Mouse (Mus musculus) stomach, embryonic 16.5 days (tissue): Measurements from ENCODE around the gene Strn3. TPM values are rescaled to one million over a fixed set of nuclear protein-coding genes. Genes with fewer than 3 reads are reported as not detected.
"Not testable (repeated sequence)": the region's sequence is repeated elsewhere in the genome, so short reads cannot be mapped to it uniquely, and the experiment has no call there.

ENCODE experiments used
- ATAC-seq: fragments of 200-750 bp; cut with Nextera tagmentation; 2 replicates; pipeline ENCODE4 v1.8.0; 2017; ENCODE audit warnings: moderate number of reproducible peaks, moderate TSS enrichment; ENCODE audit not compliant: insufficient read depth, low FRiP score
- H3K27ac ChIP-seq: fragments of 300-500 bp; sonication (generic); 2 replicates; pipeline ENCODE4 v1.5.1; 2014; ENCODE audit warnings: low read length
- H3K27me3 ChIP-seq: fragments of 300-500 bp; sonication (generic); 2 replicates; pipeline ENCODE4 v1.6.1; 2014; ENCODE audit warnings: low read length, control low read depth, mixed read lengths; ENCODE audit not compliant: control insufficient read depth, insufficient read depth
- H3K36me3 ChIP-seq: fragments of 300-500 bp; sonication (generic); 2 replicates; pipeline ENCODE4 v1.6.1; 2014; ENCODE audit warnings: low read length; ENCODE audit not compliant: control insufficient read depth, insufficient read depth
- H3K4me1 ChIP-seq: fragments of 300-500 bp; sonication (generic); 2 replicates; pipeline ENCODE4 v1.6.1; 2014; ENCODE audit warnings: low read length, control low read depth, mixed read lengths; ENCODE audit not compliant: control insufficient read depth, insufficient read depth
- H3K4me2 ChIP-seq: fragments of 300-500 bp; sonication (generic); 2 replicates; pipeline ENCODE4 v1.6.1; 2014; ENCODE audit warnings: low read depth, low read length, mixed read lengths
- H3K4me3 ChIP-seq: fragments of 300-500 bp; sonication (generic); replicated peaks from 2 replicates; pipeline ENCODE4 v1.5.1; 2014; ENCODE audit warnings: mild to moderate bottlenecking, low read length
- H3K9ac ChIP-seq: fragments of 300-500 bp; sonication (generic); 2 replicates; pipeline ENCODE4 v1.6.1; 2014; ENCODE audit warnings: low read length
- H3K9me3 ChIP-seq: fragments of 300-500 bp; sonication (generic); replicated peaks from 2 replicates; pipeline ENCODE4 v1.6.1; 2016; ENCODE audit warnings: low read length, control low read depth; ENCODE audit not compliant: control insufficient read depth
- WGBS: fragments of 180-500 bp; shearing (Covaris S2); extraction: QIAGEN DNeasy Blood & Tissue Kit; methylation state at CpG from one replicate; pipeline ENCODE4 v1.1.7; 2014; 5-methylcytosine and 5-hydroxymethylcytosine counted together
- polyA plus RNA-seq: library from polyadenylated mRNA; unstranded; fragments of >200 nt; fragmentation: Nextera tagmentation; extraction: Ambion mirVana; gene quantifications from 2 replicates; pipeline ENCODE4 v1.2.1, GENCODE M21; 2015

The Strn3 gene
- polyA plus RNA-seq, 1 experiment from 2014 or later = 28.4 TPM

GRCm38 (mm10) chr12:51699623-51700393, 8.1 kb upstream of the Strn3 start:
- Histone ChIP-seq H3K27ac (no peak overlapping the region), H3K9ac (no peak overlapping the region), H3K9me3 (no peaks in the 10 kb centered on the region), H3K27me3 (no peaks in the 10 kb centered on the region), H3K4me1 (no peaks in the 10 kb centered on the region), H3K4me3 (no peak overlapping the region), H3K36me3 (no peaks in the 10 kb centered on the region), H3K4me2 (no peak overlapping the region)
- peak; percentile 85 for ATAC-seq
- WGBS = 41% methylated on average over 8 of the region's 8 CpGs

DNA sequence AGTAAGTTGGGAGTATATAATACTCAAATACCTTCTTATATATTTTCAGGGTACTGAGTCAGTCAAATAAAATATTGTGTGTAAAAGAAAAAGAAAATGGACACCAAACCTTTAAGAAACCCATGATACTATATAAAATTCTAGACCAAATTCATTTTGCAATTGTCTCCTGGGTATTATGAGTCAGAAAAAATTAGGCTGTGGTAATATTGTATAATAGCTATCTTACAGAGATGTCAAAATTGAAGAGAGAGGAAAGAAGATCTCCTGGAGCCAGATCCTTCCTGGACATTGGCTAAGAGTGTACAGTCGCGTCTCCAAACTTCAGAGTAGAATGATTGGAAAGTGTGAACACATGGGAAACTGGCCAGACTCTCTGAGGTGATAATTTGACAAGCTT, 4.5 kb upstream of the Strn3 start:
- Histone ChIP-seq H3K27ac (no peak overlapping the region), H3K4me1 (peaks cover 6% of the 10 kb centered on the region), H3K36me3 (no peaks in the 10 kb centered on the region), H3K4me2 (no peak overlapping the region), H3K9ac (no peak overlapping the region), H3K9me3 (no peaks in the 10 kb centered on the region), H3K4me3 (no peak overlapping the region), H3K27me3 (no peaks in the 10 kb centered on the region)
- 89% methylated on average over 2 of the region's 2 CpGs for WGBS
- no peak for ATAC-seq

GRCm38 (mm10) chr12:51694966-51695365, 3.3 kb upstream of the Strn3 start:
- no peak overlapping the region for H3K27ac ChIP-seq

DNA sequence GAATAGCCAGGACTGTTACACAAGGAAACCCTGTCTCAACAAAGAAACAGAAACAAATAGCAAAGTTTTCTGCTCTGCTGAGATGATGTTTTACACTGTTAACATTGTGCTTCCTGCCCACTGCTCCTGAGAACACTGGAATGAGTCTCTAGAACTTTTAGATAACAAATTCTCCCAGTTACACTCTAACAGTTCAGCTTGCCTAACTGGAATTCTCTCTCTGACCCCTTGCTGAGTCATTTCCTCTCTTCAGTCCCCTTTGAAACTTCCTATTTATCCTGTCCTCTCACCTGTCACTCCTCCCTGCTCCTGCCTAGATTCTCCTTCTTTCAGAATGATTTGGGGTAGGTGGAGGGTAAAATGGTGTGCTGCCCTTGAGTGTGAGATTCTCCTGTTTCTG, 2.4 kb upstream of the Strn3 start:
- H3K27ac ChIP-seq = peak overlapping the region; percentile 49
- H3K4me3 ChIP-seq = no peak overlapping the region
- H3K4me1 ChIP-seq = peaks cover 10% of the 10 kb centered on the region

More at GRCm38 (mm10) chr12:51694966-51695365, 3.3 kb upstream of the Strn3 start:
- Histone ChIP-seq H3K27me3 (no peaks in the 10 kb centered on the region), H3K9ac (no peak overlapping the region), H3K9me3 (no peaks in the 10 kb centered on the region), H3K4me1 (peaks cover 6% of the 10 kb centered on the region), H3K4me3 (no peak overlapping the region), H3K36me3 (no peaks in the 10 kb centered on the region), H3K4me2 (no peak overlapping the region)
- 61% methylated on average over 1 of the region's 1 CpGs for WGBS
- ATAC-seq = no peak

GRCm38 (mm10) chr12:51693419-51693818, 1.7 kb upstream of the Strn3 start:
- Histone ChIP-seq H3K36me3 (no peaks in the 10 kb centered on the region), H3K4me2 (no peak overlapping the region), H3K27ac (no peak overlapping the region), H3K9ac (no peak overlapping the region), H3K4me3 (no peak overlapping the region), H3K4me1 (peaks cover 12% of the 10 kb centered on the region), H3K27me3 (no peaks in the 10 kb centered on the region), H3K9me3 (no peaks in the 10 kb centered on the region)
- WGBS = 85% methylated on average over 3 of the region's 3 CpGs
- no peak for ATAC-seq

More for the DNA sequence above, 2.4 kb upstream of the Strn3 start:
- H3K9me3 ChIP-seq = no peaks in the 10 kb centered on the region
- no peaks in the 10 kb centered on the region for H3K36me3 ChIP-seq
- no peaks in the 10 kb centered on the region for H3K27me3 ChIP-seq
- H3K4me2 ChIP-seq = no peak overlapping the region
- ATAC-seq = no peak
- no peak overlapping the region for H3K9ac ChIP-seq

GRCm38 (mm10) chr12:51692870-51693269, 1.2 kb upstream of the Strn3 start:
- not testable (repeated sequence) for H3K9me3 ChIP-seq

GRCm38 (mm10) chr12:51690893-51691844, 528 bp downstream of the Strn3 start, which contains the start of gene Ap4s1:
Gene Ap4s1, plus strand, starts transcription at chr12:51691033.
- under 1% methylated on average over 104 of the region's 108 CpGs for WGBS
- Histone ChIP-seq H3K4me3 (peak within 1 kb of the TSS; percentile 92), H3K4me1 (peaks cover 16% of the 10 kb centered on the region), H3K36me3 (no peaks in the 10 kb centered on the region), H3K9me3 (no peaks in the 10 kb centered on the region), H3K4me2 (peak within 1 kb of the TSS; percentile 83), H3K9ac (peak within 1 kb of the TSS; percentile 100), H3K27me3 (no peaks in the 10 kb centered on the region), H3K27ac (peak within 1 kb of the TSS; percentile 100)
- ATAC-seq = peak; percentile 59

More at GRCm38 (mm10) chr12:51692870-51693269, 1.2 kb upstream of the Strn3 start:
- not testable (repeated sequence) for H3K4me3 ChIP-seq, H3K9ac ChIP-seq, H3K36me3 ChIP-seq, H3K27ac ChIP-seq, ATAC-seq, H3K27me3 ChIP-seq
- Histone ChIP-seq H3K4me1 (peaks cover 12% of the 10 kb centered on the region), H3K4me2 (peak overlapping the region; percentile 62)
- WGBS = 76% methylated on average over 10 of the region's 10 CpGs

- Histone ChIP-seq H3K4me2 (no peak overlapping the region), H3K27ac (no peak overlapping the region), H3K27me3 (no peaks in the 10 kb centered on the region), H3K4me1 (peaks cover 14% of the 10 kb centered on the region), H3K4me3 (no peak overlapping the region), H3K9ac (no peak overlapping the region), H3K9me3 (no peaks in the 10 kb centered on the region), H3K36me3 (no peaks in the 10 kb centered on the region)
- 65% methylated on average over 2 of the region's 2 CpGs for WGBS
- no peak for ATAC-seq
These were observed 3.2 kb downstream of the Strn3 start for GRCm38 (mm10) chr12:51688546-51688945.

DNA sequence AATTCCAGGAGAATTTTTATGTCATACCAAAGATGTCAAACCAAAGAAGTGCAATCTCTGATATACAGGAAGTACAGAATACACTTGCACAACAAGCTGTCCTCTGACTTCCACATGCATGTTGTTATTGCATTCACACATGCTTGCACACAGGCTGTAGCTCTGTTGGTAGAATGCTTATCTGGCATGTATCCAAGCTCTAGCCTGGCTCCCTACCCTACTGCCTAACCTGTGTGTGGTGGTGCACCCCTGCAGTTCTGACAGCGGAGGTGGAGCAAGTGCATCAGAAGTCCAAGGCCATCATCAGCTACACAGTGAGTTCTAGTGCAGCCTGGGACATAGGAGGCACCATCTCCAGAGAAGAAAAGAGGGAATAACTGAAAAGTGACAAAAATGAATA, 12.9 kb downstream of the Strn3 start:
- 86% methylated on average over 1 of the region's 1 CpGs for WGBS

More for the DNA sequence above, 12.9 kb downstream of the Strn3 start:
- ATAC-seq = no peak; the same call in 1 of the 2 replicates
- Histone ChIP-seq H3K9ac (no peak overlapping the region), H3K4me3 (no peak overlapping the region), H3K27ac (no peak overlapping the region), H3K9me3 (no peaks in the 10 kb centered on the region), H3K4me2 (no peak overlapping the region), H3K36me3 (no peaks in the 10 kb centered on the region), H3K4me1 (0 out of 2 replicates have a peak, but pooled peaks cover 4% of the 10 kb centered on the region), H3K27me3 (no peaks in the 10 kb centered on the region)
